Mouse (Mus musculus) olfactory bulb, adult 2 months (tissue): ENCODE data around the gene Amotl2.

ENCODE experiments used
- CTCF ChIP-seq: fragments of 200-500 bp; IDR thresholded peaks from 2 replicates; pipeline ENCODE4 v1.5.1; 2012; ENCODE audit warnings: low read depth, mild to moderate bottlenecking, low read length, moderate library complexity; ENCODE audit not compliant: insufficient read depth
- POLR2A ChIP-seq: fragments of 200-500 bp; IDR thresholded peaks from 2 replicates; pipeline ENCODE4 v1.6.1; 2012; ENCODE audit warnings: mild to moderate bottlenecking, low read depth, low read length, moderate library complexity; ENCODE audit not compliant: insufficient read depth

- TF ChIP-seq CTCF (no peak), POLR2A (no peak)
Measured at GRCm38 (mm10) chr9:102721406-102721978, 5.0 kb downstream of the Amotl2 start.
